In the genomic region with DNA sequence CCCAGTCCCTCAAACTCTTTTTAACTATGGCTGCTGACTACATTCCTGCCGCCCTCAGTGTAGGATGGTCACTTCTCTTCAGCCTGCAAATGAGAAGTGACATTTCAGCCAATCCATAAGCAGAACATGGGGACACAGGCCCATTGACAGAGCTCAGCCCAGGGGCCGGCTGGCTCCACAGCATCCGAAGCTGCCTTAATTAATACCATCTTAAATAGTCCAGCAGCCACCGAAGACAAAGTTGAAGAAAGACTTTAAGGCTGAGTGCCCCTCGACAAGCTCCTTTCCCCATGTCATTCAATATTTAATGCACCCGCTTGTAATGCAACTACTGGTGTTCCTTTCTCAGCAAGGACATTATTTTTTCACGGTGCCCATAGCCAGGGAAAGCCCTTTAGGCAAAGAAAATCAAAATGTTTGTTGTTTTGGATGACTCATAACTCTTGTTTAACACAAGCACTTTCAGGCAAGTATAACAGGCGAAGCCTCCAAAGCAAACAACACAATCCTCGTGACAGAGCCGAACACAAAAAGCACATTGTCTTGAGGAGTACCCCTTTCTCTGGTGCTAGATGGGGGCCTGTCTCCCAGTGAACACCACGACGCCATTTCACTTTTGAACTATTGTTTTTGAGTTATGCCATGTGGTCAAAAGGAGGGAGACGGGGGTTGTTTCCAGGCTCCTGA, we compare ENCODE assay signal across 10 mouse cellular contexts. TPM values are rescaled to one million over a fixed set of nuclear protein-coding genes. Genes with fewer than 3 reads are reported as not detected.
DNase-seq lines count a peak whose midpoint lies in the region; ATAC-seq and TF ChIP-seq lines count a peak whose summit lies in the region.
"Had no signal": no experiment of that assay in that cellular context is flagged by ENCODE, and none has a peak within 500 bp of the region (broad histone marks: within the 10 kb centered on the region; RNA-seq: fewer than 3 reads in every experiment).

No protein-coding gene starts in this region.

- H3K27me3 ChIP-seq in heart, embryonic 13.5 days (replicated peaks) = peaks cover 87% of the 10 kb centered on the region
- H3K27me3 ChIP-seq in forebrain, embryonic 15.5 days = peaks cover 34% of the 10 kb centered on the region
- H3K27me3 ChIP-seq in midbrain, embryonic 11.5 days (ENCODE audit: control insufficient read depth, insufficient read depth, low read length) = peaks cover 49% of the 10 kb centered on the region
- H3K27me3 ChIP-seq: CH12.LX had no signal

- no peak for ATAC-seq in heart, embryonic 13.5 days (ENCODE audit: extremely low read depth, insufficient number of reproducible peaks, low FRiP score, low TSS enrichment)
- 0 out of 2 replicates have a peak, but pooled peaks have one; percentile 5 for ATAC-seq in forebrain, embryonic 15.5 days (replicated peaks)
- ATAC-seq in midbrain, embryonic 11.5 days (ENCODE audit: low FRiP score) = peak; percentile 60

- no peak for DNase-seq in heart, postnatal 36 days
- DNase-seq in midbrain, embryonic 11.5 days (ENCODE audit: low spot score, missing footprints) = peak; percentile 92
- DNase-seq in layer of hippocampus, postnatal 14 days (ENCODE audit: low spot score in 2 of 2) = no peak
- no peak for DNase-seq in right cerebral cortex, postnatal 10 days (ENCODE audit: low spot score in 2 of 2)
- no peak for DNase-seq in right cerebral cortex, postnatal 36 days (ENCODE audit: low spot score in 2 of 2)
- DNase-seq: gastrocnemius, adult 2 months had no signal

- H3K4me1 ChIP-seq in heart, embryonic 13.5 days = peaks cover 19% of the 10 kb centered on the region
- no peaks in the 10 kb centered on the region for H3K4me1 ChIP-seq in cortical plate, adult 2 months (ENCODE audit: control insufficient read depth, insufficient read depth, low read length)
- peaks cover 49% of the 10 kb centered on the region for H3K4me1 ChIP-seq in forebrain, embryonic 15.5 days
- H3K4me1 ChIP-seq in midbrain, embryonic 11.5 days (ENCODE audit: control insufficient read depth, insufficient read depth, low read length) = peaks cover 57% of the 10 kb centered on the region

- TF ChIP-seq POLR2A in cortical plate, adult 2 months (IDR thresholded peaks at IDR 0.05; ENCODE audit: extremely low read depth, insufficient read depth, low read length) = no peak

- H3K27ac ChIP-seq in heart, embryonic 13.5 days (replicated peaks) = no peak overlapping the region
- H3K27ac ChIP-seq in cortical plate, adult 2 months (ENCODE audit: insufficient read depth, low read length) = peak overlapping the region; percentile 89
- H3K27ac ChIP-seq in forebrain, embryonic 15.5 days (replicated peaks) = peak overlapping the region; percentile 76
- H3K27ac ChIP-seq in midbrain, embryonic 11.5 days (ENCODE audit: low read depth, low read length) = peak overlapping the region; percentile 85
- H3K27ac ChIP-seq: gastrocnemius, adult 2 months had no signal

- peak overlapping the region; percentile 67 for H3K4me2 ChIP-seq in heart, embryonic 13.5 days
- H3K4me2 ChIP-seq in forebrain, embryonic 15.5 days (replicated peaks) = peak overlapping the region; percentile 46
- peak overlapping the region; percentile 41 for H3K4me2 ChIP-seq in midbrain, embryonic 11.5 days

- no peaks in the 10 kb centered on the region for H3K36me3 ChIP-seq in heart, embryonic 13.5 days
- no peaks in the 10 kb centered on the region for H3K36me3 ChIP-seq in forebrain, embryonic 15.5 days
- H3K36me3 ChIP-seq in midbrain, embryonic 11.5 days (ENCODE audit: control insufficient read depth, insufficient read depth, low read length) = no peaks in the 10 kb centered on the region

- H3K9me3 ChIP-seq in heart, embryonic 13.5 days = no peaks in the 10 kb centered on the region
- H3K9me3 ChIP-seq in forebrain, embryonic 15.5 days = no peaks in the 10 kb centered on the region
- H3K9me3 ChIP-seq in midbrain, embryonic 11.5 days (ENCODE audit: control insufficient read depth, low read length) = no peaks in the 10 kb centered on the region

- H3K9ac ChIP-seq in heart, embryonic 13.5 days = no peak overlapping the region
- H3K9ac ChIP-seq in forebrain, embryonic 15.5 days (replicated peaks) = no peak overlapping the region
- H3K9ac ChIP-seq in midbrain, embryonic 11.5 days (ENCODE audit: low read length) = peak overlapping the region; percentile 39

- whole genome bisulfite sequencing in heart, embryonic 13.5 days = 54% methylated on average over 13 of the region's 13 CpGs
- 6% methylated on average over 13 of the region's 13 CpGs for WGBS in forebrain, embryonic 15.5 days
- 3% methylated on average over 13 of the region's 13 CpGs for WGBS in midbrain, embryonic 11.5 days

- no peak for TF ChIP-seq CTCF in cortical plate, adult 2 months (IDR thresholded peaks at IDR 0.05; ENCODE audit: extremely low read depth, insufficient read depth, low read length)

- H3K4me3 ChIP-seq in heart, embryonic 13.5 days = no peak overlapping the region
- no peak overlapping the region for H3K4me3 ChIP-seq in cortical plate, adult 2 months (ENCODE audit: insufficient read depth, low read length)
- no peak overlapping the region; the same call in 1 of the 2 replicates for H3K4me3 ChIP-seq in forebrain, embryonic 15.5 days
- no peak overlapping the region for H3K4me3 ChIP-seq in midbrain, embryonic 11.5 days (ENCODE audit: low read depth, low read length)

- intact Hi-C loops in heart, postnatal 36 days (cut with DNase I) = no loop called here

RNA-seq across cellular contexts. Expression of gene Gm5089, which starts 1.9 kb away (rescaled TPM):
- not detected in 2 replicates for polyA plus RNA-seq in heart, embryonic 13.5 days (2015; fragmentation: Nextera tagmentation; extraction: Ambion mirVana)
- not detected for total RNA-seq in heart, postnatal 36 days (2021)
- 0.13 and 0.17 TPM in 2 replicates for polyA plus RNA-seq in cortical plate, adult 2 months (2012; rRNA removed)
- polyA plus RNA-seq in forebrain, embryonic 15.5 days (2015; fragmentation: Nextera tagmentation; extraction: Ambion mirVana) = 0.74 and 0.75 TPM in 2 replicates
- polyA plus RNA-seq in midbrain, embryonic 11.5 days (2014; fragmentation: Nextera tagmentation; extraction: Ambion mirVana) = 0.62 and 0.64 TPM in 2 replicates
- under 1 TPM in 1 of 2 experiments, not detected in 1; 0.21 TPM for total RNA-seq in layer of hippocampus, postnatal 14 days (2021)
- total RNA-seq: CH12.LX; gastrocnemius, adult 2 months had no signal

RNA-seq across cellular contexts. Expression of gene Zic5, which starts 12.6 kb away (rescaled TPM):
- polyA plus RNA-seq in heart, embryonic 13.5 days (2015; fragmentation: Nextera tagmentation; extraction: Ambion mirVana) = 0.06 TPM in 1 of 2 replicates, not detected in the other
- total RNA-seq in heart, postnatal 36 days (2021) = not detected
- polyA plus RNA-seq in cortical plate, adult 2 months (2012; rRNA removed) = 2.8 and 3.3 TPM in 2 replicates
- polyA plus RNA-seq in forebrain, embryonic 15.5 days (2015; fragmentation: Nextera tagmentation; extraction: Ambion mirVana) = 14.2 and 15.2 TPM in 2 replicates
- 14.6 and 15.8 TPM in 2 replicates for polyA plus RNA-seq in midbrain, embryonic 11.5 days (2014; fragmentation: Nextera tagmentation; extraction: Ambion mirVana)
- 1 to 10 TPM; 5.2 to 6.2 TPM for total RNA-seq in layer of hippocampus, postnatal 14 days (2021)
- total RNA-seq: gastrocnemius, adult 2 months had no signal

RNA-seq across cellular contexts. Expression of gene Zic2, which starts 22.4 kb away (rescaled TPM):
- not detected in 2 replicates for polyA plus RNA-seq in heart, embryonic 13.5 days (2015; fragmentation: Nextera tagmentation; extraction: Ambion mirVana)
- not detected for total RNA-seq in heart, postnatal 36 days (2021)
- 11.1 and 11.9 TPM in 2 replicates for polyA plus RNA-seq in cortical plate, adult 2 months (2012; rRNA removed)
- polyA plus RNA-seq in forebrain, embryonic 15.5 days (2015; fragmentation: Nextera tagmentation; extraction: Ambion mirVana) = 8.4 and 9.3 TPM in 2 replicates
- polyA plus RNA-seq in midbrain, embryonic 11.5 days (2014; fragmentation: Nextera tagmentation; extraction: Ambion mirVana) = 5.8 and 6.3 TPM in 2 replicates
- 10 to 100 TPM; 22.1 to 26.7 TPM for total RNA-seq in layer of hippocampus, postnatal 14 days (2021)
- total RNA-seq: CH12.LX; gastrocnemius, adult 2 months had no signal

RNA-seq across cellular contexts. Expression of gene Gm10837, which starts 37.5 kb away (rescaled TPM):
- 0.09 TPM in 1 of 2 replicates, not detected in the other for polyA plus RNA-seq in heart, embryonic 13.5 days (2015; fragmentation: Nextera tagmentation; extraction: Ambion mirVana)
- total RNA-seq in heart, postnatal 36 days (2021) = not detected
- polyA plus RNA-seq in cortical plate, adult 2 months (2012; rRNA removed) = 0.08 TPM in 1 of 2 replicates, not detected in the other
- polyA plus RNA-seq in forebrain, embryonic 15.5 days (2015; fragmentation: Nextera tagmentation; extraction: Ambion mirVana) = 0.57 and 0.63 TPM in 2 replicates
- 0.41 and 0.45 TPM in 2 replicates for polyA plus RNA-seq in midbrain, embryonic 11.5 days (2014; fragmentation: Nextera tagmentation; extraction: Ambion mirVana)
- total RNA-seq in layer of hippocampus, postnatal 14 days (2021) = under 1 TPM in 1 of 2 experiments, not detected in 1; 0.24 TPM
- total RNA-seq: CH12.LX; gastrocnemius, adult 2 months had no signal
